Mouse (Mus musculus): ENCODE measurements at regions not wholly inside any gene's neighbourhood (a gene's known extent, or its start where the extent isn't known, plus 50 kb on each side); places are given as distances from the start of the nearest gene placed in this dataset.

DNA sequence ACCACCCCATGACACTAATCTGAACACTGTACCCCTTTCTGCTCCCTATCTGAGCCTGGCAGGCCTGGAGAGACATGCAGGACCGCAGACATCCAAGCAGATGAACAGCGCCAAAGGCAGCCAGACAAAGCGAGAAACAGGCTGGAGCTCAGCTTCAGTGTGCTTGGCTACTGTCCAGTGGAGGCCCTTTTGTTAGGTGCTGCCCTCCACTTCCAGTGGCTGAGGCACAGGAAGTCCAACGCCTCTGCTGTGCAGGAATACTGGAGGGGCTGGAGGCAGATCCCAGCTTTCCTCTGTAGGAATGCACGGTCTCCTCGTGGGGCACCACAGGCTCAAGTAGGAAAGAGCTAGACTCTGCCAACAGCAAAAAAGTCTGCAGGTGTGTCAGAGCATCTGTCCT lies 112.6 kb downstream of the Mrm1 start:
- no peak for TF ChIP-seq CTCF (IDR thresholded peaks at IDR 0.05; ENCODE audit: low read depth, low read length)
- TF ChIP-seq POLR2A (IDR thresholded peaks at IDR 0.05; ENCODE audit: borderline replicate concordance, low read depth, low read length): no peak
